Mouse (Mus musculus) adrenal gland, postnatal 14 days (tissue): ENCODE measurements around the gene Capn15. TPM values are rescaled to one million over a fixed set of nuclear protein-coding genes. Genes with fewer than 3 reads are reported as not detected.

Experiments
- DNase-seq: peaks from one replicate; pipeline ENCODE4 v3.0.0; 2021; ENCODE audit warnings: mixed read lengths
- total RNA-seq: library from RNA; stranded (reverse); gene quantifications from 2 replicates; pipeline ENCODE4 v1.2.3, GENCODE M21; 2021

The Capn15 gene
- total RNA-seq, 1 experiment from 2014 or later, result 18.8 TPM

DNA sequence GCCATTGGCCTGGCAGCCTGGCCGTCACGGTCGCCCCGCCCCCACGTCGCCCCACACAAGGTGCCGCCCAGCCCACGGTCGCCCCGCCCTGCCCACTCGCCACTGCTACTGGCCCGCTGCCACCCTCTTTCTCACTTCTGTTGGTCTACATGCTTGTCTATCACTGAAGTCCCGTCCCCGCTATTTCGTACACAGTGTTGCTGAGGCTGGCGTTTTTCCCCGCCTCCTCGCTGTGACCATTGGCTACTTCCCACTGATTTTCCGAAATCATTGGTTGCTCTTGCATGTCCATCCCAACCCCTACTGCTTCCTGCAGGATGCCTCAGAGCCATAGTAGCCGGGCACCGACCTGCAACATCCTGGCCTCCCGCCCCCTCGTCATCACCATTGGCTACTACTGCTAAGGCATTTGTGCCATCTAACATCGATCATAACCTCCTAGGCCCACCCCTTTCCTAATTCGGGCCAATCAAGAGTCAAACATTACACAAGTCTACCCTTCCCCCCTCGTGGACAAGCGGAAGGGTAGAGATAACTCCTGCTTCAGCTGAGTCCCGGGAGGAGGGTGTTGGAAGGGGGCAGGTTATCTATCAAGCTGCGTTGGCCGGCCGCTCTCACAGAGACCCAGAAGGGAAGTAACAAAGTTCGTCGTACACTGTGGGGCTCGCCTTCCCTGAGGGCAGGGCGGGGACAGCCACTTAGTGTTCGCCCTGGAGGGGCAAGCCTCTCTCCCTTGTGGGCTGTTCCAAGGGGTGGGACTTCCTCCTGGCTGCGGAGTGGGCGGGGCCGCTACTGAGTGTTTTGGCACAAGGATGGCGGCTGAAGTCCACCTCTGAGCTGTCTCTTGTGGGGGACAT is 65.6 kb downstream of the Capn15 start:
- peak; percentile 100 for DNase-seq

GRCm38 (mm10) chr17:25919144-25919785 is 66.3 kb downstream of the Capn15 start, which contains the start of gene Rab40c:
Gene Rab40c (minus strand): TSS chr17:25919727.
- DNase-seq, result peak; percentile 78

DNA sequence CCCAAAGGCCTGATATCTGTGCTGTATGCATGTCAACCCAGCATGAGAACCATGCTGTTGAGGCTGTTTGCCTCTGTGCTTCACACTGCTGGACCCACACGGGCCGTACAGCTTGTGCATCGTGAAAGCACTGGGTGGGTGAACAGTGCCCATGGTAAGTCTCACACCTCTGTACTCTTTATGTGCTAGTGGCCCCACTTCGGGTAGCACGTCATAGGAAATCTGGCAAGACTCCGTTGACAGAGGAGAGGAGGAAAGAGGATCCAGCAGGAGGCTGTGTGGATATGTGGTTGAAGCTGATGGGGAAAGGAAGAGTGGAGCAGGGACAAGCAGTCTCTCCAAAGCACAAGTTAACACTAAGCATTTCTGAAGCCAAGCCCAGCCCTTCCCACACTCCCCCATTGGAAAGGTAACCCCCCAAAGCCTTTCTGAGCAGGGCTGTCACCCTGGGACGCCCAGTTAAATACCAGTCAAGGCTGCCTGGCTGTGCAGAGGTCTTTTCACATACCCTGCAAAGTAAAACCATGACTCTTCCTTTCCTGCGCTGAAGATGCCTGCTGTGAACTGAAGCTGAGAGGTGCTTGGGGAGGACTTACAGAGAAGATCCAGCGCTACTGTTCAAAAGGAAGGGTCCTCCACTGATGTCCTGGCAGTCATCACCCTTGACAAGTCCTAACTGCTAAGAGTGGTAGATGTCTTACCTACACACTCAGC is 67.4 kb downstream of the Capn15 start:
- no peak for DNase-seq

GRCm38 (mm10) chr17:25916931-25917647 is 68.5 kb downstream of the Capn15 start:
- peak; percentile 79 for DNase-seq

GRCm38 (mm10) chr17:25914295-25914694 is 71.3 kb downstream of the Capn15 start:
- DNase-seq, result no peak

GRCm38 (mm10) chr17:25913877-25914275 is 71.7 kb downstream of the Capn15 start:
- DNase-seq, result no peak

- DNase-seq, result peak; percentile 42
Measured at GRCm38 (mm10) chr17:25913186-25913876, 72.3 kb downstream of the Capn15 start.

DNA sequence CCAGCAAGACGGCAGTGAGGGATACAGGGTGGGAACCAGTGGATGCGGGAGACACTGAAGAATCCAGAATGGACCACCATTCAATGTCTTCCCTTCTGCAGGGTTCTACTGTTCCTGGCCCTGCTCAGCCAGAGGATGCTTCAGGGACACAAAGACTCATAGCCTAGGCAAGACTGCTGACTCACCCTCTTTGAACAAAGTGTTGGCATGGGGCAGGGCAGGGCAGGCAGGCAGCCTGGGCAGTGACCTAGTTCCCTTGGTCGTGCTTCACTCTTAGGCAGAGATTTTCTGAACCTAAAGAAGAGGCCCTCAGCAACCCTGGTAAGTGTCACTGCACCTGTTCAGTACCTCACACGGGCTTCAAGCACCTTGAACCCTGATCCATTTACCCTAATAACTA is 73.8 kb downstream of the Capn15 start:
- DNase-seq, result peak; percentile 80

Other genes starting within 250 kb of the Capn15 start
- not detected in 2 replicates for gene Mslnl, start 249.8 kb downstream of the Capn15 start, total RNA-seq
- 13.0 and 14.3 TPM in 2 replicates for gene Msln, start 231.4 kb downstream of the Capn15 start, total RNA-seq
- 30.6 and 35.3 TPM in 2 replicates for gene Narfl, start 212.0 kb downstream of the Capn15 start, total RNA-seq
- 21.8 and 27.2 TPM in 2 replicates for gene Haghl, start 200.1 kb downstream of the Capn15 start, total RNA-seq
- not detected in 2 replicates for gene Ccdc78, start 199.2 kb downstream of the Capn15 start, total RNA-seq
- gene Fam173a, start 192.9 kb downstream of the Capn15 start, total RNA-seq, result 55.4 and 60.2 TPM in 2 replicates
- not detected in 2 replicates for gene AC134908.4, start 190.1 kb downstream of the Capn15 start, total RNA-seq
- 24.7 and 27.3 TPM in 2 replicates for gene Metrn, start 188.7 kb downstream of the Capn15 start, total RNA-seq
- gene Fbxl16, start 176.7 kb downstream of the Capn15 start, total RNA-seq, result 18.8 and 24.9 TPM in 2 replicates
- gene Wdr24, start 162.2 kb downstream of the Capn15 start, total RNA-seq, result 17.4 and 19.5 TPM in 2 replicates
- 68.2 and 71.0 TPM in 2 replicates for gene Jmjd8, start 156.9 kb downstream of the Capn15 start, total RNA-seq
- gene Stub1, start 152.4 kb downstream of the Capn15 start, total RNA-seq, result 149 and 160 TPM in 2 replicates
- 12.9 and 14.9 TPM in 2 replicates for gene Rhbdl1, start 148.5 kb downstream of the Capn15 start, total RNA-seq
- gene Gm20683, start 144.0 kb downstream of the Capn15 start, total RNA-seq, result 10.9 and 11.8 TPM in 2 replicates
- 95.9 and 108 TPM in 2 replicates for gene Rhot2, start 140.9 kb downstream of the Capn15 start, total RNA-seq
- 23.1 and 23.2 TPM in 2 replicates for gene Wdr90, start 124.3 kb downstream of the Capn15 start, total RNA-seq
- gene Mcrip2, start 117.0 kb downstream of the Capn15 start, total RNA-seq, result 336 and 337 TPM in 2 replicates
- 72.1 and 88.0 TPM in 2 replicates for gene Mettl26, start 110.7 kb downstream of the Capn15 start, total RNA-seq
- 1.2 and 1.5 TPM in 2 replicates for gene Wfikkn1, start 104.9 kb downstream of the Capn15 start, total RNA-seq
- gene Rab40c, start 66.1 kb downstream of the Capn15 start, total RNA-seq, result 19.8 and 20.9 TPM in 2 replicates
- gene Pigq, start 40.9 kb downstream of the Capn15 start, total RNA-seq, result 112 and 122 TPM in 2 replicates
- 0.15 TPM in 1 of 2 replicates, not detected in the other for gene Nhlrc4, start 40.8 kb downstream of the Capn15 start, total RNA-seq
- not detected in 2 replicates for gene A930017K11Rik, start 33.2 kb downstream of the Capn15 start, total RNA-seq
- 18.6 and 19.0 TPM in 2 replicates for gene Rab11fip3, start 83.8 kb upstream of the Capn15 start, total RNA-seq
- 34.2 and 42.3 TPM in 2 replicates for gene Decr2, start 104.5 kb upstream of the Capn15 start, total RNA-seq
- 2.6 and 2.7 TPM in 2 replicates for gene Nme4, start 109.8 kb upstream of the Capn15 start, total RNA-seq
- gene Tmem8, start 127.5 kb upstream of the Capn15 start, total RNA-seq, result 5.0 and 5.8 TPM in 2 replicates
- 77.5 and 87.3 TPM in 2 replicates for gene Mrpl28, start 137.7 kb upstream of the Capn15 start, total RNA-seq
- 32.8 and 43.1 TPM in 2 replicates for gene Axin1, start 152.9 kb upstream of the Capn15 start, total RNA-seq
- gene Pdia2, start 213.3 kb upstream of the Capn15 start, total RNA-seq, result 1.4 and 1.5 TPM in 2 replicates
- 17.9 and 20.4 TPM in 2 replicates for gene Rgs11, start 217.2 kb upstream of the Capn15 start, total RNA-seq
- 8.5 and 9.2 TPM in 2 replicates for gene Arhgdig, start 222.0 kb upstream of the Capn15 start, total RNA-seq